Mouse (Mus musculus) ovary, postnatal 36 days (tissue): Measurements from ENCODE around the gene Hsf4.
"Not testable (repeated sequence)": the region's sequence is repeated elsewhere in the genome, so short reads cannot be mapped to it uniquely, and the experiment has no call there.

ENCODE experiments used
- DNase-seq: peaks from one replicate; pipeline ENCODE4 v3.0.0; 2022; ENCODE audit warnings: low spot score, mixed read lengths

Hsf4 gene

DNA sequence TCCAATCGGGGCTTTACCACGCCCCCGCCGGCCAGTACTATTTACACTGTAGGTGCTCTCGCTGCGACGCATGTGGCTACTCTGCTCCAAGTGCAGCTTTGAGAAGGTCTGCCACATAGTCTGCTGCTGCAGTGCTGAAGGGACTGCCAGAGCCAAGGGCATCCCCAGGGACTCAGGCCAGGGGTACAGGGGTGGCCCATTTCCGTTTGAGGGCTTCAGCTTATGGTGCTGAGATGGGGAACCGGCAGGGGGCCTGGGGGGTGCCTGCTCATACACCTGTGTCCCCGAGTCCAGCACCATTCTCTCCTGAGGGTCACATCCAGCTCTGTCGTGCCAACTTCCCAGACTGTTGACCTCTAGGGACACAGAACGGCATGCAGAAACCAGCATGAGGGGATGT, 15.9 kb downstream of the Hsf4 start:
- DNase-seq = no peak

DNA sequence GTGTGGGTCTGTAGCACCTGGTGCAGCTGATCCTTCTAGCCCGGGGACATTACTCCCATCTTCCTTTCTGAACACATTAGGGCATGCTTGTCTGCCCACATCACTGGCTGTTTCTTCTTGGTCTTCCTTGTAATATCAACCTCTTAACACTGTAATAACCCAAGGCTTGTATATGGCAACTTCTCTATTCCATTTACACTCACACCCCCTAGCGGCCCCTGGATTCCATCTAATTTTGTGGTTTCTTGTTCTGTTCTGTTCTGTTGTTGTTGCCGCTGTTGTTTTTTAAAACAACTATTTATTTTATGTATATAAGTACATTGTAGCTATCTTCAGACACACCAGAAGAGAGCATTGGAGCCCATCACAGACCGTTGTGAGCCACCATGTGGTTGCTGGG, 17.3 kb downstream of the Hsf4 start:
- no peak for DNase-seq

DNA sequence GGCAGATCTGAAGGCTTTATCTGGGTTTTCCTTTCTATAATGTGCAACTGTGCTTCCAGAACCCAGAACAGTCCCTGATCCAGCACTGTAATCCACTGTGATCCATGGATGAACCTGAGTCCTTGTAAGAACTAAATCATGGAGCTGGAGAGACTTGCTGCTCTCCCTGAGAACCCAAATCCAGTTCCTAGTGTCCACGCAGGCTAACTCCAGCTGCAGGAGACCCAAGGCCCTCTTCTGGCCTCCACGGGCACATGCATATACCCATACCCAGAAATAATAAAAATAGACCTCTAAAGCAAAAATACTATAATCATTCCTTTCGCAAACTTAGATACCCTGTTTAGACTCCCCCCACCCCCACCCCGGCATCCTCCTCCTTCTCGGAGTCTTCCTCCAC, 18.6 kb downstream of the Hsf4 start:
- DNase-seq = peak; percentile 2

DNA sequence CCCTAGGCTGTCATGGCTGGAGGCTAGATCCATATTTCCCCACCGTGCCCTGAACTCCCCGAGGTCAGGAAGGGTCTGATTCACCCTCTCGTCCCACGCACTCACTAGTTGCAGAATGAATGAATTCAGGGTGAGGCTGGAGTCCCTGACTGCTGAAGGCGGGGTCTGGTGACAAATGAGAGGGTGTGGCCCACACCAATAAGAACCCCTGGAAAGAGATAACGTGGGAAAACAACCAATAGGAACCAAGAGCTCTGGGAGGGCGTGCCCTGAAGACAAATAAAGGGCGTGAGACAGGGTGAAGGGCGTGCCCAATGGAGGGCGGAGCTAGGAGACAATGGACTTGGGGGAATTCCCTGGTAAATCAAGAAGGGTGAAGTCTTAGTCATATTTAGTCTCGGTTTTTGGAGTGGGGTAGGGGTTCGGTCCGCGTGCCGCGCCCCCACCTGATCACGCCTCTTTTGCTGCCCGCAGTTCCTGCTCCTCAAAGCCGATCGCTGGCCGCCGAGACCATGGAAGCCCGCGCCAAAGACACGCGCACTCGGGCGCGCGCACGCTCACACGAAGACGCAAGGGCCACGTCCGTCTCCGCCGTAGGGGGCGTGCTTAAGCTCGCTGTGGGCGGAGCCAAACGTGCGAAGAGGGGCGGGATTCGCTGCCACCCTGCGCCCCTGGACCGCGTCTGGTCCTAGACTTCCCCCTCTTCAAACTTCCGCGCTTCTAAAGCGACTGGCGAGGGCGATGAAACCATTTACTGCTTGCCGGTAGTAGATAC, 19.5 kb downstream of the Hsf4 start:
- DNase-seq = peak; percentile 93

DNA sequence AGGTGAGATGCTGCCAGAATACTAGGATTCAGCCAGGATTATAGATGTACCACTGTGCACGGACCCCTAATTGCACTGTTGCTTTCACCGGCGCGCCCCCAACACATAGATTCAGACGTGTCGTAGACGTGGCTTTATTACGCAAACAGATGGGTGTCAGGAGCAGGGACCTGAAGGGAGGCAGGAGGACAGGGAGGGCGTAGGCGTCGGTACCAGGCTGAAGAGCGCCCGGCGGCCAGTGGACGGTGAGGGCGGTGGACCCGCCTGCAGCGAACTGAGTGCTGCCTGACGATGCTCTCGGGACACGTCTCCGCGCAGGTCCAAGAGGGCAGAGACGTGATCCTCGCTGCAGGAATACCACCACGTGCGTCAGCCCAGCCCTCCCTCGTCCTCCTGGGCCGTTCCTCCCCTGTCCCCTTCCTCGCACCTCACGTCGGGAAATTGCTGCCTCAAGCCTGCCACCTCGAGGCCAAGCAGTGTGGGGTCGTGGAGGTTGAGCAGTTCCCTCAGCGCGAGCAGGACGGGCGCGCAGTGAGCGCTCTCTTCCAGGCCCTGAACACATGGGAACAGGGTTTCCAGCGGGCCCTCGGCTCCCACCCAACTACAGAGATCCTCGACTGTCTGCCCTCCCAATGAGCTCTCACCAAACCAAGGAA, 20.3 kb downstream of the Hsf4 start, which contains the start of gene 4931428F04Rik:
4931428F04Rik (minus strand) TSS at position 60 of the 656 bp plus-strand sequence.
- DNase-seq = peak; percentile 61

DNA sequence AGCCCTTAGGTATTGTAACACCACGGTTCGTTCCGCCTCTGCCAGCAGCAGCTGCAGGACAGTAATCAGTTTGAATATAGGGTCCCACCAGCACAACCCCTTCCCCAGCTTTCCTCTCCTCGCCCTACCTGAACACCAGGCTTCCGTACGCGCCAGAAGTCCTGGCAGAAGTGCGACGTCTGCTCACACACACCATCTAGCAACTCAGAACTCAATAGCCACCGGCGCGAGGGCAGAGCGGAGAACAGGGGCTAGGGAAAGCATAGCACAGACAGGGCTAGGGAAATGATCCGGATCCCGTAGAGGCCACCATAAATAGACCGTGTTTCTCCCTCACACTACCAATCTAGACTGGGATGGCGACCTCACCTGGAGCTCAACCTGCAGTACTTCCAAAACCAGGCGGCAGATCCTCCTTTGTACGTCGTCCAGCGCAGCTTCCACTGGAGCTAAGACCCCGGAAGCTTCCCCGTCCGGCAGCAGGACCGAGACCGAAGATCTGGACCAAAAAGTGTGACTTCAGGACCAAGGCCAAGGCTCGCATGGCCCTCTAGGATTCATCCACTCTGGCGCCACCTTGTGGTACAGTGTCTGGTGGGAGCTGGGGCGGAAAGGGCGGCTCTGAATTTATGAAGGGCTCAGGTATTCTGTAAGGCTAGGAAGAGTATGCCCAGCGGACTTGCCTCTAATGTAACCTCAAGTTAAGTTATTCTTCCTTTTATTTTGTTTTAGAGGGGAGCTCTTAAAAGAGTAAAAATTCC, 21.1 kb downstream of the Hsf4 start:
- DNase-seq = peak; percentile 85

GRCm38 (mm10) chr8:105291364-105291763, 21.8 kb downstream of the Hsf4 start:
- DNase-seq = peak; percentile 4

GRCm38 (mm10) chr8:105291802-105292201, 22.2 kb downstream of the Hsf4 start:
- DNase-seq = not testable (repeated sequence)

DNA sequence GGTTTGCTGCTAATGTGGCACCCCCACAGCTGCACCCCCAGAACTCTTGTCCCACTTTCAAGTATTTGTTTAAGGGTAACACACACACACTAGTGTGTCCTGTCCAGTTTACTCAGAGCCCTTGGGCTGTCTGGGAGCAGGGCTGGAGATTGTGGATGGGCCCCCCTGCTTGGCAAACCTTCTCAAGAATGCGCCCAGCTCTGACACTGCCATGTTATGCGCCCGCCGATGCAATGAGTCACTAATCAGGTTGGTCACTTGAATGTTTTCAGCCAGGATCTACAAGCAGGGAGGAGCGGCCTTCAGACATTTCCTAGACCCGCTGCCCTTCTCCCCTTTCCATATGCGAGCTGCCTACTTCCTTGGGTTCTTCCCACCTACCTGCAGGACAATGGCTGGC, 22.9 kb downstream of the Hsf4 start:
- DNase-seq = peak; percentile 3

DNA sequence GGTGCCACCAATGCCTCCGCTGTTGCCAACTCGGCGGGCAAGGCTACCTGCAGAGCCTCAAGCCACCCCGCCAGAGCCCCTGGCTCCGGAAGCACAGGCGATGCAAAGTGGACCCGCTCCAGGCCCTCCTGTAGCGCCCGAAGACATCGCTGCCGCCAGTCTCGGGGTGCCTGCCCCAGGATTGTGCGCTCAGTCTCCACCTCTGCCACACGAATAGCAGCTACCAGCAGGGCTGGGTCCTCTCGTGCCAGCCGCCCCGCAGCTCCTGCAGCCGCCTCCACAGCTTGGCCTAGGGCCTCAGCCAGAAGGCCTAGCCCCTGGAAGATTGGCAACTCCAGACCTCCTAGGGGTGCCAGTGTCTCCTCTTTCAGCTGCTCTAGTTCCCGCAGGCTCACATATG, 23.8 kb downstream of the Hsf4 start:
- DNase-seq = no peak

GRCm38 (mm10) chr8:105294776-105295175, 25.2 kb downstream of the Hsf4 start:
- DNase-seq = no peak

- no peak for DNase-seq
Observed at GRCm38 (mm10) chr8:105295256-105295655, 25.7 kb downstream of the Hsf4 start.

DNA sequence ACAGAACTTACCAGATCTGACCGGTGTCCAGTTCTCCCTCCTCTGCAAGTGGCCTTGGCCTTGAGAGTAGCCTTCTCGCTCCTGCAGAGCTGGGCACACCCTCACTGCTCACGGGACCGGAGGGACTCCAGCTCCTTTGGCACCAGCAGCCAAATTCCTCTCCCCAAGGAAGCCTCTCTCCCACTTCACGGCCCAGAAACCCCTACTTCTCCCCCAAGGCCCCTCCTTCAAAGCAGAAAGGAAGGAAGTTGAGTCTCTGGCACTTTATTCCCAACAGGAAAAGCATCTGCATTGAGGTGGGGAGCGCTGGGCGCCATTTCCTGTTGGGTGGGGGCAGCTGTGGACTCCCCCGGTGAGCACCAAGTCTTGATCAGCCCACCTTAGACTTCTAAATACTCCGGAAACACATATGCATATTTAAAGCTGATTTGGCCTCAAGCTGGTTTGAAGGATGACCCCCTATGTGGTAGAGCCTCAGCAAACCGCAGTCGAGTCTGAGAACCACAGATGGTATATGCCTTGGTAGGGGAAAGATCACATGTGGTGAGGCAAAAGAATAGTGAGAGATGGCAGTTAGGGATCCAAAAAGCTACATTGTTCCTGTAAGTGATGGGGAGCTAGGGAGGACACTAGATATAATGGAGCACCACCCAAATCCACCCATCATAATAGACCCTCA, 26.4 kb downstream of the Hsf4 start, which contains the start of gene Exoc3l:
Exoc3l (minus strand) TSS at position 207 of the 679 bp plus-strand sequence.
- DNase-seq = peak; percentile 51

- peak; percentile 89 for DNase-seq
Observed at GRCm38 (mm10) chr8:105297511-105298192, 28.1 kb downstream of the Hsf4 start, which contains the start of gene E2f4. Gene E2f4, plus strand, starts transcription at chr8:105297663.

GRCm38 (mm10) chr8:105298351-105299252, 29.0 kb downstream of the Hsf4 start:
- no peak for DNase-seq

DNA sequence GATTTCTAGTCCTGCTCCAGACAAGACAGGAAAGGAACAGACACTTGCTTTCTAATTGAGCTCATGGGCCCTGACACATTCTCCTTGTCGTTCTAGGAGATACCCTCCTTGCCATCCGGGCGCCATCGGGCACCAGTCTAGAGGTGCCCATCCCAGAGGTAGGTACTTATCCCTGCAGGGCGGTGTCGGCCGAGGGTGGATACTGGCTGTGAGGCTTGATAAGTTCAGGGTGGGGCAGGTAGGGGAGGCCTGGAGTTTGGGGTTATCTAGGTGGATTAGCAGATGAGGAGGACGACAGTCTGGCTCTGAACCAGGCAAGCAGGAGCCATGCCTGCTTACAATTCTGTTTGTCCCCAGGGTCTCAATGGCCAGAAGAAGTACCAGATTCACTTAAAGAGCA, 30.4 kb downstream of the Hsf4 start:
- DNase-seq = no peak

- no peak for DNase-seq
Observed at GRCm38 (mm10) chr8:105303396-105303795, 33.8 kb downstream of the Hsf4 start.

GRCm38 (mm10) chr8:105303874-105304273, 34.3 kb downstream of the Hsf4 start:
- no peak for DNase-seq

DNA sequence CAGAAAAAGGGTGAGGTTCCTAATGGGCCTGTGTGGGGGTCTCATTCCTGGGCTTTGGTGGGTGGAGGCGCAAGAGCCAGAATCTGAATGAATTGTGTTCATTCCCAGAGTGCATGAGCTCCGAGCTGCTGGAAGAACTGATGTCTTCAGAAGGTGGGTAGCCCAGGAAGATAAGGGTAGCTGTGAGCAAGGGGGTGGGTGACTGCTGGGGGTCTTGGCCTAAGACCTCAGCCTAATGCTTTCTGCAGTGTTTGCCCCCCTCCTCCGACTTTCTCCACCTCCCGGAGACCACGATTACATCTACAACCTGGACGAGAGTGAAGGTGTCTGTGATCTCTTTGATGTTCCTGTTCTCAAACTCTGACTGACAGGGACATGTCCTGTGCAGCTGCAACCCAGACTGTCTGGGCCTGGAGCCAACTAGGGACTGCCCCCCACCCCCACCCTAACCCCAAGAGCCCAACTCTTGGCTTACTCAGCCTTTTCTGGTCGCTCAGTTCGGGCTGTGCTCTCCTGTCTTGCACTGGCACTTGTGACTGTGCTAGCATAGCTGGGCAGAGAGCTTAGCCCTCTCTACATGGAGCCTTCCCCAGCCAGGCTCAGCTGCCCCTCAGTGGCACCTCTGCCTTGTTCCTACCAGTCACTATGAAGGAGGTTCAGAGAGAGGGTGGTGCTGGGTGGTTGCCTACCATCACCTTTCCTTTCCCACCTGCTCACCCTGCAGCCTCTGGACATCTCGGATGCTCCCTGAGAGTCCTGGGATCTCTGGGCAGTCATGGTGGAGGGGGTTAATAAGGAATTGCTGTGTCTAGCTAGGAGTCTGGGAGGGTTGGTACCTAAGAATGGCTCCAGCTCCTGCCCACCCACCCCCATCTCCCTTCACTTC, 35.0 kb downstream of the Hsf4 start:
- DNase-seq = no peak
